Mouse (Mus musculus) heart, adult 2 months (tissue): ENCODE measurements around the gene Trim23.

ENCODE experiments used
- CTCF ChIP-seq: fragments of 200-600 bp; IDR thresholded peaks from 2 replicates; pipeline ENCODE4 v1.8.1; 2022; ENCODE audit warnings: antibody characterized with exemption, mild to moderate bottlenecking, moderate library complexity
- POLR2A ChIP-seq: fragments of 200-500 bp; IDR thresholded peaks from 2 replicates; pipeline ENCODE4 v1.6.1; 2011; ENCODE audit warnings: mild to moderate bottlenecking, low read depth, low read length, control low read depth; ENCODE audit not compliant: insufficient read depth

- no peak for TF ChIP-seq CTCF
- no peak for TF ChIP-seq POLR2A
These were observed 735 bp downstream of the Trim23 start for GRCm38 (mm10) chr13:104179176-104179888.
